Mouse (Mus musculus) cerebellum, adult 9-11 months (tissue): ENCODE measurements around the gene 2610528J11Rik.

Source experiments
- DNase-seq: peaks from one replicate; pipeline ENCODE4 v3.0.0; 2022

The 2610528J11Rik gene

DNA sequence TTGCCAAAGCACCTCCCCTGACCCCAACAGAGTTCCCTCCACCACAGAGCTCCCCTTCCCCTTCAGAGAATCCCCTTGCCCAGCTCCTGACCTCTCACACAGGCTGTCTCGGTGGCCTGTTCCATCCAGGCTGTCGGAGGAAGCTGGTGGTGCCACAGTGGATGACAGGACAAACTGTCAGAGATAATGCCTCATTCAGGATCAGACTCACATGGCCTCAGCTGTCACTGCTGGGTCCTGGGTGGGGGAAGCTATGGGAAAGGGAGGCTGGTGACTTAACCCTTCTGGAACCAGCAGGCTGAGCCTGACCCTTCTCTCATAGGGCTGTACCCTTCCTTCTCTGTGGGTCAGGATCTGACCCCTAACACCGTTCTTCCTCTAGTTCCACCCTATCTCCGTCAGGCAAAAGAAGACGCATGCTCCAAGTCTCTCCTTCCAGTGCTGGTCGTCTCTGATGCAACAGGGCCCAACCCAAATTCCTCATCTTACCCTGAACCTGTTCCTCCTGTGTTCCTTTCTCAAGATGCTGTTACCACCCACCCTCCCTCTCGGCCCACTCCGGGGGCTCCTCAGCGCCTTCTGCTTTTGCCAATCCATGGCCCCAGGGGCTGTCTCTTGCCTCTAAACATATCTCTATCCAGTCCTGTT lies 15.8 kb downstream of the 2610528J11Rik start:
- DNase-seq = no peak

DNA sequence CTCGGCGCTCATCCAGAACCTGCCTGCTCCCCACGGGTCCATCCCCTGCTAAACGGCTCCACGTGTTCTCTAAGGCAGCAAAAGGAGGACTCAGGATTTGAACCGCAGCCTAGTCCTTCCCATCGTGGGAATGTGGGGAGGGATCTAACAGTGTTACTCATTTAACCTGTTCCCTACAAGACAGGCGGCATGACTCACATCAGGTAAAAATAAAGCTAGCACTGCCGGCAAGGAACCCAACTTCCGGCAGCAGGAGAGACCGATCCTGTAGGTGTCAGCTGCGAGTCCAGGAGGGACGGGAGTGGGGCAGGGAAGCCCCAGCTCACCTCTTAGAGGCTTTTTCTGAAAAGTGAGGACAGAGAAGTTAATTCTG lies 16.3 kb downstream of the 2610528J11Rik start:
- DNase-seq = no peak

- peak; percentile 12 for DNase-seq
Observed at GRCm38 (mm10) chr4:118543592-118544260, 16.9 kb downstream of the 2610528J11Rik start, which contains the start of gene Tmem125. Gene Tmem125, minus strand, starts transcription at chr4:118544044.

DNA sequence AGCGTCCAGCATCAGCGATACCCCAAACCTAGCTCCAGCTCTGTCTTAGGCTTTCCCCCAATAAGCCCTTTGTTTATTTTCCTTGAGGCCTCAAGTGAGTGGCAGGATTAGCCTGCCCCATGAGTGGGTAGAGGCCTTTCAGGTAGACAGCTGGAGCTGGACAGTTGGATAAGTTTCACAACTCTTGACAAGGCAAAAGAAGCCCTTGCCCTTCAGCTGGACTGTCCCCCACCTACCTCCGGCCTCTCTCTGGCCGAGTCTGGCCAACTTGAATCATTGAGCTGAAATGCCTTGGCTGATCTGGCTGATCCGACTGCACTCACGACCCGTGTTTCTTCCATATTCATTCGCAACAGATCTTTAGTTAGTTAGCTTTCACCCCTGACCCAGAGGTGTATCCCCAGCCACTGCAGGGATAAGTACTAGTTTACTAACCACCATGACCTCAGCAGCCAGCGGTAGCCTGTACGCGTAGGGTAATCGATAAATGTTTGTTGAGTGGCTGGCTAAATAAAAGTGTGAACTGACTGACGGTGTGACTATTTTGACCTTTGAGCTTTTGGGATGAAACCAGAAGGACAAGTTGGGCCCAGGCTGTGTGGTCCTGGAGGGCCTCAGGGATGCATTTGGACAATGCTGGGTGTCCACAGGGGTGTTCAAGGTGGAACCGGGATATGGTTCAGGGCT lies 17.8 kb downstream of the 2610528J11Rik start:
- DNase-seq = no peak

DNA sequence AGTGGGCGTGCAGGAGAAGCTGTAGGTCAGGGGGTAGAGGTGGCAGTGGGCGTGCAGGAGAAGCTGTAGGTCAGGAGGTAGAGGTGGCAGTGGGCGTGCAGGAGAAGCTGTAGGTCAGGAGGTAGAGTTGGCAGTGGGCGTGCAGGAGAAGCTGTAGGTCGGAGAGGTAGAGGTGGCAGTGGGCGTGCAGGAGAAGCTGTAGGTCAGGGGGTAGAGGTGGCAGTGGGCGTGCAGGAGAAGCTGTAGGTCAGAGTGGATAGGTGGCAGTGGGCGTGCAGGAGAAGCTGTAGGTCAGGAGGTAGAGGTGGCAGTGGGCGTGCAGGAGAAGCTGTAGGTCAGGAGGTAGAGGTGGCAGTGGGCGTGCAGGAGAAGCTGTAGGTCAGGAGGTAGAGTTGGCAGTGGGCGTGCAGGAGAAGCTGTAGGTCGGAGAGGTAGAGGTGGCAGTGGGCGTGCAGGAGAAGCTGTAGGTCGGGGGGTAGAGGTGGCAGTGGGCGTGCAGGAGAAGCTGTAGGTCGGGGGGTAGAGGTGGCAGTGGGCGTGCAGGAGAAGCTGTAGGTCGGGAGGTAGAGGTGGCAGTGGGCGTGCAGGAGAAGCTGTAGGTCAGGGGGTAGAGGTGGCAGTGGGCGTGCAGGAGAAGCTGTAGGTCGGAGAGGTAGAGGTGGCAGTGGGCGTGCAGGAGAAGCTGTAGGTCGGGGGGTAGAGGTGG lies 20.8 kb downstream of the 2610528J11Rik start:
- peak; percentile 59 for DNase-seq

GRCm38 (mm10) chr4:118548130-118548480 lies 21.3 kb downstream of the 2610528J11Rik start:
- DNase-seq = peak; percentile 16

DNA sequence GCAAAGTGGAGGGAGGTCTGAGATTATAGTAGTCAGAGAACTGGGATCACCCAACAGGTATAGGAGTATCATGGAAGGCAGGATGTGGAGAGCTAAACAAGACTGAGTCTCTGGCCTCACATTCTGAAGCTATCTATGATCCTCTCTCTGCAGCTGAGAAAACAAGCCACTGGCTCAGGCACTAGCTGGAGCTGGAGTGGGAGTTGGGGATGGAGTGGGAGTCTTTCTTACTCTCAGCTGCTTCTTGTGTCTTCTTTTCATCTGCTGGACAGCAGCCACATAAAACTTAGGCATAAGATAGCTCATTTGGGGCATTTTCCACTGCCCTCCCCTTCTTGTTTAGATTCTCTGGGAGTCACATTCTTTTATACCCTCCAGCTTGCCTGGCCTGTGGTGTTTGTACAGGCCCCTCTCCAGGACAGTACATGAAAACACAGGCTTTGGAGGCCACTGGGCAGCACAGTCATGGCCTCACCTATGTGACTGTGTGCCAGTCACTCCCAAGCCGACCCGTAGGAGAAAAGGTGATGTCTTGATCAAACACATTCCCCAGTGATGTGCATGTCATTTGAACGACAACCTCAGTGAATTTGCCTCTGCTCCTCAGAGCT lies 26.3 kb downstream of the 2610528J11Rik start:
- no peak for DNase-seq

DNA sequence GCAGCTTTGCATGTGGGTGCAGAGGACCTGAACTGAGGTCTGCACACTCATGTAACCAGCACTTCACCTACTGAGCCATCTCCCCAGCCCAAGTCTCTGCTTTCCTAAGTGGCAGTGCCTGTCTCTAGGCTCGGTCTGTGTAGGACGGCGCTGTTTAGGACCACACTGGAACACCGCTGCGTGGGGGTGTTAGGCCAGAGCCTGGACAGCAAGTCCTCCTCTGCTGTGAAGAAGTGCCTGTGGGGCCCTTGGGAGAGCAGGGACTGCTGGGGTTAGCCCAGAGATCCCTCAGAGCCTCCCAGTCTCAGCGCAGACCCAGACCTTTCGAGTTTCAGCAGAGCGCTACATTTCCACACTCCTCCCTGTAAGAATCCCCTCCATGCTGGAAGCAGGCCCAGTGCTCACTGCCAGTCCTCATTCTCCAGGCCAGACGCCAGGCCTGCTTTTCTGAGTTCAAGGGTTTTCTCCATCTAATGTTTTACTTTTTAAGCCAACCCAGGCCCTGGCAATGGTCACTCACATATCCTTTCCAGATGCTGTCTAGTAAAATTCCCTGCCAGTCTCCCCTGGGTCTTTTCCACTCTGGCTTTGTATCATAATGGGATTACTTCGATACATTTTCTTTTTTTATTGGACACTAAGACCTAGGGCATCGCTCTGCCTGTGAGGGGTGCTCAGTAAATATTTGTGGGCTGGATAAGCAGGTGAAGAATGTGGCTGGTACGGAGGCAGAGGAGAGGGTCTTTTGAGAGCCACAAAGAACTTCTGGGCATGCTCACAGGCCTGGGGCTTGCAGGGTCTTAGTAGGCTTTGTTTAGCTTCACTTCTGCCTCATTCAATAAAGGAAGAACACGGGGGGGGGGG lies 37.5 kb downstream of the 2610528J11Rik start:
- DNase-seq = no peak

- no peak for DNase-seq
Observed at GRCm38 (mm10) chr4:118564926-118565279, 38.1 kb downstream of the 2610528J11Rik start.

- DNase-seq = no peak
Observed at GRCm38 (mm10) chr4:118566161-118566676, 39.4 kb downstream of the 2610528J11Rik start.

GRCm38 (mm10) chr4:118568709-118569108 lies 41.9 kb downstream of the 2610528J11Rik start:
- DNase-seq = no peak

- no peak for DNase-seq
Observed at GRCm38 (mm10) chr4:118569320-118569719, 42.5 kb downstream of the 2610528J11Rik start.

GRCm38 (mm10) chr4:118571441-118571840 lies 44.6 kb downstream of the 2610528J11Rik start:
- no peak for DNase-seq

- DNase-seq = peak; percentile 32
Observed at GRCm38 (mm10) chr4:118576097-118576496, 49.3 kb downstream of the 2610528J11Rik start.

- DNase-seq = no peak
Observed at GRCm38 (mm10) chr4:118579313-118579712, 52.5 kb downstream of the 2610528J11Rik start.
